Mouse (Mus musculus) stomach, embryonic 14.5 days (tissue): ENCODE data around the gene Vrk3. TPM values are rescaled to one million over a fixed set of nuclear protein-coding genes. Genes with fewer than 3 reads are reported as not detected.

Experiments
- ATAC-seq: fragments of 200-750 bp; cut with Nextera tagmentation; 2 replicates; pipeline ENCODE4 v1.8.0; 2017; ENCODE audit warnings: low read depth, moderate TSS enrichment; ENCODE audit not compliant: insufficient number of reproducible peaks, insufficient read depth, low FRiP score
- H3K27ac ChIP-seq: fragments of 300-500 bp; sonication (generic); 2 replicates; pipeline ENCODE4 v1.5.1; 2014; ENCODE audit warnings: mild to moderate bottlenecking, low read length, moderate library complexity, mixed read lengths
- H3K27me3 ChIP-seq: fragments of 300-500 bp; sonication (generic); 2 replicates; pipeline ENCODE4 v1.6.1; 2014; ENCODE audit warnings: low read length, control low read depth, mixed read lengths; ENCODE audit not compliant: control insufficient read depth, insufficient read depth
- H3K36me3 ChIP-seq: fragments of 300-500 bp; sonication (generic); 2 replicates; pipeline ENCODE4 v1.6.1; 2014; ENCODE audit warnings: mild to moderate bottlenecking, control low read depth, low read length, moderate library complexity, mixed read lengths; ENCODE audit not compliant: control insufficient read depth, insufficient read depth
- H3K4me1 ChIP-seq: fragments of 300-500 bp; sonication (generic); 2 replicates; pipeline ENCODE4 v1.6.1; 2014; ENCODE audit warnings: low read length, control low read depth, mixed read lengths; ENCODE audit not compliant: control insufficient read depth, insufficient read depth
- H3K4me2 ChIP-seq: fragments of 300-500 bp; sonication (generic); replicated peaks from 2 replicates; pipeline ENCODE4 v1.6.1; 2014; ENCODE audit warnings: low read depth, low read length, control low read depth
- H3K4me3 ChIP-seq: fragments of 300-500 bp; sonication (generic); 2 replicates; pipeline ENCODE4 v1.5.1; 2014; ENCODE audit warnings: low read depth, low read length, control low read depth
- H3K9ac ChIP-seq: fragments of 300-500 bp; sonication (generic); replicated peaks from 2 replicates; pipeline ENCODE4 v1.6.1; 2014; ENCODE audit warnings: low read depth, mild to moderate bottlenecking, control low read depth, low read length, moderate library complexity, mixed read lengths
- H3K9me3 ChIP-seq: fragments of 300-500 bp; sonication (generic); 2 replicates; pipeline ENCODE4 v1.6.1; 2016; ENCODE audit warnings: low read depth, low read length, control low read depth; ENCODE audit not compliant: control insufficient read depth
- WGBS: fragments of 180-500 bp; shearing (Covaris S2); extraction: QIAGEN DNeasy Blood & Tissue Kit; methylation state at CpG from one replicate; pipeline ENCODE4 v1.1.7; 2014; 5-methylcytosine and 5-hydroxymethylcytosine counted together
- polyA plus RNA-seq: library from polyadenylated mRNA; unstranded; fragments of >200 nt; fragmentation: Nextera tagmentation; extraction: Ambion mirVana; gene quantifications from 2 replicates; pipeline ENCODE4 v1.2.1, GENCODE M21; 2014

Vrk3 gene
- polyA plus RNA-seq, 1 experiment from 2014 or later: 34.7 TPM

DNA sequence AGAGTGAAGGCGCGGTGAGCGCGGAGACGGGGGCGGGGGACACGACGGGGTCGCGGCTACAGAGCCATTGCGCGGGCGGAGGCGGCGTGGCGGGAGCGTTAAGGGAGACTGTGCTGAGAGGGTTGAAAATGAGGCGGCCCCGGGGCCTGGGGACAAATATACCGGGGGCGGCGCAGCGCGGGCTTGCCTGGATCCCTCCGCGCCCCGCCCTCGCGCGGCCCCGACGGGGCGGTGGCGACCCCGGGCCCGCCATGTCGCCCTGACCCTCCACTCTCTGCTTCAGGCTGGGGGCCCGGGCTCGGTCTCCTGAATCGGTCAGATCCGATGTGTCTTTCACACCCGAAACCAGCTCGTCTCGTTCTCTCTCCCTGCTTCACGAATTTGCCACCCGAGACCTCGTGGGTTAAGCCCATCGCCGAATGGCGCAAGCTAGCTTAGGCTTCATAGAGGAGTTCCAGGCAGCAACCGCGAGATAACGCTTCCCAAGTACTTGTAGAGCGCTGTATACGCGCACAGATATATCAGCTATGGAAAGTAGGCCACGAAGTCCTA lies 68.3 kb downstream of the Vrk3 start, which contains the start of gene Atf5:
Gene Atf5, minus strand, starts transcription at position 189 of the 552 bp plus-strand sequence.
- Histone ChIP-seq H3K27me3 (no peaks in the 10 kb centered on the region), H3K4me1 (peaks cover 38% of the 10 kb centered on the region), H3K4me3 (peak within 1 kb of the TSS; percentile 69), H3K4me2 (peak within 1 kb of the TSS; percentile 88), H3K27ac (peak within 1 kb of the TSS; percentile 97), H3K36me3 (peaks cover 4% of the 10 kb centered on the region; the same call in 1 of the 2 replicates), H3K9me3 (no peaks in the 10 kb centered on the region), H3K9ac (peak within 1 kb of the TSS; percentile 90)
- WGBS: under 1% methylated on average over 39 of the region's 57 CpGs
- peak; percentile 36 for ATAC-seq

DNA sequence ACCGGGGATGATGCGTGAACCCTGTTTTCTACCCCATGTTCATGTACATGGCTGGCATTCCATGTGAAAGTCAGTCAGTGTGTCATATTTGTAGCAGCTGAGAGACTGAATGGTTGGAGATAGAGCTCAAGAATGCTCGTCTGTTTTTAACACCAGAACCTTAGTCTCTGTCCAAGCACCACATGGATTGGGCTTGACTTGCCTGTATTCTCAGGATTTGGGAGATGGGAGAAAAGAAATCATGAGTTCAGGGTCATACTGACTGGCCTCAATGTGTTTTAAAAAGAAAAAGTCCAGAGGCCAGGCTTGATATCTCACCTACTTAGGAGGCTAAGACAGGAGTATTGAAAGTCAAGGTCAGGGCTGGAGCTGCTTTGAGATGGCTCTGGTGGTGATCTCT lies 69.2 kb downstream of the Vrk3 start:
- no peaks in the 10 kb centered on the region for H3K9me3 ChIP-seq
- peaks cover 38% of the 10 kb centered on the region for H3K4me1 ChIP-seq
- peak overlapping the region; percentile 90 for H3K9ac ChIP-seq
- peak overlapping the region; percentile 97; the same call in 1 of the 2 replicates for H3K27ac ChIP-seq
- no peak for ATAC-seq
- peak overlapping the region; percentile 69 for H3K4me3 ChIP-seq
- WGBS: 18% methylated on average over 3 of the region's 3 CpGs
- H3K4me2 ChIP-seq: peak overlapping the region; percentile 88
- no peaks in the 10 kb centered on the region for H3K27me3 ChIP-seq
- peaks cover 4% of the 10 kb centered on the region; the same call in 1 of the 2 replicates for H3K36me3 ChIP-seq

DNA sequence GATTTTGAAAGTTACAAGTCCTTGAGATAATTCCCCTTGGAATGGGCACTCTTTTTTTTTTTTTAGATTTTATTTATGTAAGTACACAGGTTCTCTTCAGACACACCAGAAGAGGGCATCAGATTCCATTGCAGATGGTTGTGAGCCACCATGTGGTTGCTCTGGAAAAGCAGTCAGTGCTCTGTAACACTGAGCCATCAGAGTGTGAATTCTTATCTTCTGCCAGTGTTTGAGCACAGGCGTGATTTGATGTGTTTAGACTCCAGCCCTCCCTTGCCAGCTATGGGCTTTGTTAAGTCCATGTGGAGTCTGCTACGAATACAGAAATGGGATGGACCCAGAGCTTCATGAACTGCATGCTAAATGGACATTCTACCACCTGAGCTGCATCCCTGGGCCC lies 70.0 kb downstream of the Vrk3 start:
- Histone ChIP-seq H3K36me3 (peaks cover 4% of the 10 kb centered on the region; the same call in 1 of the 2 replicates), H3K4me3 (peak overlapping the region; percentile 69), H3K27me3 (no peaks in the 10 kb centered on the region), H3K9me3 (no peaks in the 10 kb centered on the region), H3K4me2 (peak overlapping the region; percentile 88), H3K9ac (peak overlapping the region; percentile 90; the same call in 1 of the 2 replicates), H3K4me1 (peaks cover 38% of the 10 kb centered on the region), H3K27ac (no peak overlapping the region)
- WGBS: 24% methylated on average over 2 of the region's 2 CpGs
- no peak for ATAC-seq

DNA sequence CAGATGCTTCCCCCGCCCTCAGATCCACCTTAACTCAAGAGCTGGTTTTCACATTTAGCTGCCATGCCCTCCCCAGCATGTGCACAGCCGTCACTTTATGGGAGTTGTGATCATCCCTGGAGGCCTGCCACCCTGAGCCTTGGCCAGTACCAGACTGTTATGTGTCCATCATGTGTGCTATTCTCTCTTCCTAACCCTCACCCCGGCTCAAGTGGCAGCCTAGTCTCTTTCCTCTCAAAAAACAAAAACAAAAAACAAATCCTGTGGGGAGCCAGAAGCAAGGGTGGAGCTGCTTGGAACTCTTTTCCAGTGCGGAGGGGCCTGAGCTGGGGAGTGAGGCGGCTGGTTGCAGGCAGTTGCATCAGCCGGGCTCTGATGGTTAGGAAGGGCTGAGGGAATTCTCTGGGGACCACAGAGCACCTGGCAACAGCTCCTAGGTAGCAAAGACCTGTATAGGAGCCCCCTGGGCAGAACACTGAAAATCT lies 70.6 kb downstream of the Vrk3 start:
- Histone ChIP-seq H3K9me3 (no peaks in the 10 kb centered on the region), H3K4me2 (peak overlapping the region; percentile 88), H3K9ac (0 out of 2 replicates have a peak overlapping the region, but pooled peaks have one; percentile 18), H3K4me3 (peak overlapping the region; percentile 69), H3K4me1 (peaks cover 41% of the 10 kb centered on the region), H3K36me3 (peaks cover 4% of the 10 kb centered on the region; the same call in 1 of the 2 replicates), H3K27me3 (no peaks in the 10 kb centered on the region), H3K27ac (no peak overlapping the region)
- 35% methylated on average over 6 of the region's 6 CpGs for WGBS
- ATAC-seq: no peak

DNA sequence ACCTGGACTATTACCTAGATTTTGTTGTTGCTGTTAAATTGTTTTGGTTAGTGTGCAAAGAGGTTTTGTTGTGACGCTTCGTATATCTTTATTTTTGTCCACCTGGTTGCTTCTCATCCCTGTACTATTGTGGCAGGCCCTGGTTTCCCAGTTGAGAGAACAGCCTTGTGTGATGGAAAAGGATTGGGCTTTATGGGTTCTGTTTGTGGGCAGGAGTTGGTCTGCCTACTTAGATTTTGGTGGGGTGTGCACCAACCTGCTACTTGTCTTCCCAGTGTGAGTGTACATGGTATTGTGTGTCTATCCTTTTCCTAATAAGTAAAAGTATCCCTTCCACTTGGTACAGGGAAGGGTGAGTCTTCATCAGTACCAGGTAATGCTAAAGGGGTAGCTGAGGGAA lies 71.2 kb downstream of the Vrk3 start:
- ATAC-seq: no peak
- Histone ChIP-seq H3K9ac (0 out of 2 replicates have a peak overlapping the region, but pooled peaks have one; percentile 18), H3K27me3 (no peaks in the 10 kb centered on the region), H3K9me3 (no peaks in the 10 kb centered on the region), H3K27ac (no peak overlapping the region), H3K4me3 (peak overlapping the region; percentile 69; the same call in 1 of the 2 replicates), H3K4me1 (peaks cover 47% of the 10 kb centered on the region), H3K36me3 (peaks cover under 1% of the 10 kb centered on the region; the same call in 1 of the 2 replicates), H3K4me2 (peak overlapping the region; percentile 88)
- WGBS: 83% methylated on average over 2 of the region's 2 CpGs

DNA sequence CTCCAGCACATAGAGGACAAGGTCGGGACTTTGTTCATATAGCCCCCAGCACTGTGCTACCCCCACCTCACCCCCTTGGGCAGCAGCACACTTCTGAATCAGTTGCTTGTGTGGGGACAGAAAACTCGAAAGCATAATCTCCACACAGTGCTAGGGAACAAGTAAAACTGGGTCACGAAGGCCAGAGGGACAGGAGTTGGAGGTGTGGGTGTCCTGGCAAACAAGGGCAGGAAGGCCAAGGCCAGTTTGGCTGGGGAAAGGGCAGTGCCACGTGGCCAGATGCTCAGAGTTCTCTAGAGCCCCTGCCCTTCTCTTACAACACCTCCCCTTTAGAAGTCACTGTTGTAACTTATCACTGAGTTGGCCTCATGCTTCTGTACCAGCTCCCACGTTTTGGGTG lies 71.7 kb downstream of the Vrk3 start:
- Histone ChIP-seq H3K4me2 (no peak overlapping the region), H3K4me1 (peaks cover 45% of the 10 kb centered on the region)

DNA sequence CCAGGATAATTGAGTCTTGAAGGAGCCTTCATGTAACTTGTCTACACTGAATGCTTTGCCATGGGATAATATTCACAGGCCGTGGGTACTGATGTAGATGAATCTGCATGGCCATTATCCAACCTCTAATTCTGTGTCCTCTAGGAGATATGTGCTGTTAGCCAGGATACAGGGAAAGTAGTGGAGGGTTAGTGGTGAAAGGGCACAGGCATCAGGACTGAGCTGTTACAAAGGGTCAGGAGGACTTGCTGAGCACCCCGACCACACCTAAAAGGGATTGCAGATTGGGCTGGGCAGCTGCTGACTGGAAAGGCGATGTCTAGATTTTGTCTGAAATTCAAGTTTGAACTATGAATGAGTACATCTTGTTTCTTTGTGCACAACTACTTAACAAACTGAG lies 72.3 kb downstream of the Vrk3 start:
- no peak overlapping the region for H3K4me3 ChIP-seq
- 72% methylated on average over 3 of the region's 3 CpGs for WGBS
- no peak overlapping the region for H3K4me2 ChIP-seq
- H3K27me3 ChIP-seq: no peaks in the 10 kb centered on the region
- H3K27ac ChIP-seq: no peak overlapping the region
- H3K4me1 ChIP-seq: peaks cover 41% of the 10 kb centered on the region
- no peak for ATAC-seq
- no peaks in the 10 kb centered on the region for H3K9me3 ChIP-seq
- no peaks in the 10 kb centered on the region; the same call in 1 of the 2 replicates for H3K36me3 ChIP-seq
- H3K9ac ChIP-seq: no peak overlapping the region

More for the DNA sequence above, 71.7 kb downstream of the Vrk3 start:
- no peak for ATAC-seq
- no peaks in the 10 kb centered on the region; the same call in 1 of the 2 replicates for H3K36me3 ChIP-seq
- no peak overlapping the region for H3K9ac ChIP-seq
- H3K9me3 ChIP-seq: no peaks in the 10 kb centered on the region
- H3K27me3 ChIP-seq: no peaks in the 10 kb centered on the region
- H3K27ac ChIP-seq: no peak overlapping the region
- 56% methylated on average over 5 of the region's 5 CpGs for WGBS
- H3K4me3 ChIP-seq: no peak overlapping the region

DNA sequence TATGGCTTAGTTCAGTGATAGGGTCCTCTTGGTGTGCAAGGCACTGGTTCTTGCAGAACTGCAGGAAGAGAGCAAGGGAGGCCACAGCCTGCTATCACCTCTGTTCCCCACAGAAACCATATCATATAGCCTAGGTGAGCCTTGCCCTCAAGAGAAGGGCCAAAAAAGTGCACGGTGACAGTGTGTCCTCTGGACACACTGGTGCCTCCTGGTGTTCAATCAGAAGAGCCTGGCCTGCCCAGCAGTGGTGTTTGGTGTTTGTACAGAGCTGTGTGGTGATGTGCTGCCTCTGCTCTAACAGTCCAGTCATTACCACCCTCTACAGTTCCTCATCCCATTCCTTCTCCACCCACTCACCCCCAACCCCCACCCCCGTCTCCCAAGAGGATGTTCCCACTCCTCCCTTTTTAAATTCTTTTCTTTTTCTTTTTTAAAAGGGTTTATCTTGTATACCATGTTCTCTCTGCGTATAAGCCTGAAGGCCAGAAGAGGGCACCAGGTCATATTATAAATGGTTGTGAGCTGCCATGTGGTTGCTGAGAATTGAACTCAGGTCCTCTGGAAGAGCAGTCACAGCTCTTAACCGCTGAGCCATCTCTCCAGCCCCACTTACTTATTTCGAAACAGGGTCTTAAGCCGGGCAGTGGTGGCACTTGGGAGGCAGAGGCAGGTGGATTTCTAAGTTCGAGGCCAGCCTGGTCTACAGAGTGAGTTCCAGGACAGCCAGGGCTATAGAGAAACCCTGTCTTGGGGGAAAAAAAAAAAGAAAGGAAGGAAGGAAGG lies 73.6 kb downstream of the Vrk3 start:
- no peak overlapping the region for H3K9ac ChIP-seq
- H3K4me2 ChIP-seq: no peak overlapping the region
- no peak overlapping the region for H3K4me3 ChIP-seq
- no peaks in the 10 kb centered on the region for H3K27me3 ChIP-seq
- H3K4me1 ChIP-seq: peaks cover 41% of the 10 kb centered on the region
- no peak for ATAC-seq
- H3K36me3 ChIP-seq: peaks cover 3% of the 10 kb centered on the region; the same call in 1 of the 2 replicates
- no peaks in the 10 kb centered on the region for H3K9me3 ChIP-seq
- 84% methylated on average over 7 of the region's 7 CpGs for WGBS
- H3K27ac ChIP-seq: no peak overlapping the region
